Mouse (Mus musculus): ENCODE data around the gene Rbm34. TPM values are rescaled to one million over a fixed set of nuclear protein-coding genes. Genes with fewer than 3 reads are reported as not detected.

Gene Rbm34
- 39.1 TPM for polyA plus RNA-seq (2017; shearing (Covaris generic))

DNA sequence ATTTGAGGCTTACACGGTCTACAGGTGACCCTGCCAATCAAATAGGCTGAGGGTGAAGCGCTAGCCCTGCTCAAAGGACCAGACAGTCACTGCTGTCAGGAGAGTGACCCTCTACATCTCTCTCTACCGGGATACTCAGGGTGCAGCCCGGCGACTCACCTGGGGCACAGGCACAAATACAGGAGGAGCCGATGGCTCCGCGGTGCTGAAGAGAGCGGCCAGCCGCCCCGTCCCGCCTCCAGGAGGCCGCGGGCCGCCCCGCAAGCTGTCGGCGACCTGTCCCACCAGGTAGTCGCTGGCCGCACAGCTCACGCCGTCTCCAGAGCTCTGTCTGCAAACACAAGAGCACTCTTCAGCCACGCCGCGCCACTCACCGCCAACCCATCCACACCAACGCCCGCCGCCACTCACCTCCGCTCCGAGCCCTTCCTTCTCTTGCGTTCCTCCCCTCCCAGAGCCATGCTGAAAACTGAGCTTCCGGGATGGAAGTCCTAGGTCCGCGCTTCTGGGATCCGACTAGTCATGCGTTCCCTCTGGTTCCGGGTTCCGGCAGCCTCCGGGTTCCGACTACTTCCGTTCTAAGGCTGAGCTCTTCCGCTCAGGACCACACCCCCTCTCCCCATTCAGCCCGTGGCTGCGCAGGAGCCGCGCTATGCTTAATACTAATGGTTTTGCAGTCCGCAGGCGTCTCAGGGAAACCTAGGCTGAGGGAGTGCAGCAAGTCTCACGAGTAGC is at the start of gene Rbm34:
Gene Rbm34 (minus strand): TSS at position 493 of the 735 bp plus-strand sequence.

DNA sequence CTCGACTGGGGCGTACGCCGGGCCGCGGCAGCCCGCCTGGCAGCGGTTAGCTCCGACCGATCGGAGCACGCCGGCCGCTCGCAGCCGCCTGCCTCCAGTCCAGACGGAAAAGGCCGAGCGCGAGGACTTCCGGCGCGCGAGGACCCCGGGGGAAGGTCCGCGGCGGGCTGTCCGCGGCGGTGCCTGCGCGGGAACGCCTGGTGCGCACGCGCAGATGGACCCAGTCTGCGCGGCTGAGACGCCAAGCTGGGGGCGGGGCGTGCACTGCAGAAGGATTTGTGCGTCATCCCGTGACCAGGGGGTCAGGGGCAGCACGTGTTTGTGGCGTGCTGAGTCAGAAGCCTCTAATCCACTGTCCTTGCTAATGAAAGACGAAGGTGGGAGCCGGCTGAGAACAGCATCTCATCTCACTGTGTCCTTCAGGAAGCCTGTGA is 25.1 kb downstream of the Rbm34 start, which contains the start of gene Tomm20:
Gene Tomm20 (minus strand): TSS at position 115 of the 434 bp plus-strand sequence.

Other genes with a start within 250 kb of the Rbm34 start
- gene Tomm20, start 25.2 kb downstream of the Rbm34 start, polyA plus RNA-seq (2017; shearing (Covaris generic)), result 40.0 TPM
- gene Pard3, start 92.8 kb upstream of the Rbm34 start, polyA plus RNA-seq (2017; shearing (Covaris generic)), result not detected

Data from CD4-positive, CD25-positive, alpha-beta regulatory T cell, adult 9 weeks (primary cell).